Mouse (Mus musculus) neural tube, embryonic 15.5 days (tissue): Measurements from ENCODE around the gene Sdhaf2. TPM values are rescaled to one million over a fixed set of nuclear protein-coding genes. Genes with fewer than 3 reads are reported as not detected.
"Not testable (repeated sequence)": the region's sequence is repeated elsewhere in the genome, so short reads cannot be mapped to it uniquely, and the experiment has no call there.

Experiments
- ATAC-seq: fragments of 200-750 bp; cut with Nextera tagmentation; 2 replicates; pipeline ENCODE4 v1.8.0; 2017; ENCODE audit warnings: mild to moderate bottlenecking, moderate TSS enrichment, moderate library complexity; ENCODE audit not compliant: low FRiP score
- H3K27ac ChIP-seq: fragments of 300-500 bp; sonication (generic); replicated peaks from 2 replicates; pipeline ENCODE4 v1.5.1; 2015; ENCODE audit warnings: mild to moderate bottlenecking, inconsistent platforms
- H3K27me3 ChIP-seq: fragments of 300-500 bp; sonication (generic); replicated peaks from 2 replicates; pipeline ENCODE4 v1.6.1; 2015; ENCODE audit warnings: inconsistent platforms
- H3K36me3 ChIP-seq: fragments of 300-500 bp; sonication (generic); 2 replicates; pipeline ENCODE4 v1.6.1; 2015; ENCODE audit warnings: inconsistent platforms
- H3K4me1 ChIP-seq: fragments of 300-500 bp; sonication (generic); 2 replicates; pipeline ENCODE4 v1.6.1; 2015; ENCODE audit warnings: inconsistent platforms
- H3K4me2 ChIP-seq: fragments of 300-500 bp; sonication (generic); 2 replicates; pipeline ENCODE4 v1.6.1; 2015; ENCODE audit warnings: inconsistent platforms, mild to moderate bottlenecking, moderate library complexity
- H3K4me3 ChIP-seq: fragments of 300-500 bp; sonication (generic); replicated peaks from 2 replicates; pipeline ENCODE4 v1.5.1; 2015; ENCODE audit warnings: mild to moderate bottlenecking, inconsistent platforms
- H3K9ac ChIP-seq: fragments of 300-500 bp; sonication (generic); replicated peaks from 2 replicates; pipeline ENCODE4 v1.6.1; 2015; ENCODE audit warnings: mild to moderate bottlenecking, inconsistent platforms
- H3K9me3 ChIP-seq: fragments of 300-500 bp; sonication (generic); replicated peaks from 2 replicates; pipeline ENCODE4 v1.6.1; 2016; ENCODE audit warnings: inconsistent platforms
- WGBS: fragments of 180-500 bp; shearing (Covaris S2); methylation state at CpG from one replicate; pipeline ENCODE4 v1.1.7; 2015; ENCODE audit warnings: mixed read lengths; 5-methylcytosine and 5-hydroxymethylcytosine counted together
- polyA plus RNA-seq: library from polyadenylated mRNA; unstranded; fragments of >200 nt; fragmentation: Nextera tagmentation; extraction: Ambion mirVana; gene quantifications from 2 replicates; pipeline ENCODE4 v1.2.1, GENCODE M21; 2015

The Sdhaf2 gene
- polyA plus RNA-seq = 67.5 and 67.7 TPM in 2 replicates

GRCm38 (mm10) chr19:10525910-10526309 is at the start of gene Sdhaf2:
Gene Sdhaf2 (minus strand): TSS chr19:10526142.
- Histone ChIP-seq H3K4me3 (peak within 1 kb of the TSS; percentile 93), H3K9ac (peak within 1 kb of the TSS; percentile 97), H3K4me2 (peak within 1 kb of the TSS; percentile 66), H3K9me3 (no peaks in the 10 kb centered on the region), H3K27me3 (no peaks in the 10 kb centered on the region), H3K36me3 (peaks cover 15% of the 10 kb centered on the region), H3K27ac (peak within 1 kb of the TSS; percentile 97), H3K4me1 (peaks cover 38% of the 10 kb centered on the region)
- ATAC-seq = peak; percentile 25; the same call in 1 of the 2 replicates
- under 1% methylated on average over 11 of the region's 11 CpGs for WGBS

- Histone ChIP-seq H3K27me3 (no peaks in the 10 kb centered on the region), H3K4me2 (no peak overlapping the region), H3K9me3 (no peaks in the 10 kb centered on the region), H3K4me3 (no peak overlapping the region), H3K36me3 (peaks cover 57% of the 10 kb centered on the region), H3K4me1 (no peaks in the 10 kb centered on the region), H3K27ac (no peak overlapping the region), H3K9ac (no peak overlapping the region)
- 100% methylated on average over 6 of the region's 6 CpGs for WGBS
- ATAC-seq = no peak
These were observed 43.7 kb upstream of the Sdhaf2 start for GRCm38 (mm10) chr19:10569627-10570026.

- Histone ChIP-seq H3K4me1 (no peaks in the 10 kb centered on the region), H3K27me3 (no peaks in the 10 kb centered on the region), H3K9me3 (no peaks in the 10 kb centered on the region), H3K4me2 (no peak overlapping the region), H3K9ac (no peak overlapping the region), H3K4me3 (no peak overlapping the region), H3K36me3 (peaks cover 15% of the 10 kb centered on the region), H3K27ac (no peak overlapping the region)
- no peak for ATAC-seq
- 82% methylated on average over 4 of the region's 4 CpGs for WGBS
These were observed 39.3 kb upstream of the Sdhaf2 start for GRCm38 (mm10) chr19:10565217-10565616.

GRCm38 (mm10) chr19:10564278-10564677 is 38.3 kb upstream of the Sdhaf2 start:
- ATAC-seq = no peak
- Histone ChIP-seq H3K4me1 (no peaks in the 10 kb centered on the region), H3K27ac (no peak overlapping the region), H3K4me2 (no peak overlapping the region), H3K4me3 (no peak overlapping the region), H3K36me3 (0 out of 2 replicates have a peak, but pooled peaks cover 7% of the 10 kb centered on the region), H3K9ac (no peak overlapping the region), H3K9me3 (no peaks in the 10 kb centered on the region), H3K27me3 (no peaks in the 10 kb centered on the region)
- WGBS = 86% methylated on average over 6 of the region's 6 CpGs

GRCm38 (mm10) chr19:10562351-10562750 is 36.4 kb upstream of the Sdhaf2 start:
- Histone ChIP-seq H3K4me2 (no peak overlapping the region), H3K4me1 (no peaks in the 10 kb centered on the region), H3K9me3 (no peaks in the 10 kb centered on the region), H3K9ac (no peak overlapping the region), H3K27me3 (no peaks in the 10 kb centered on the region), H3K36me3 (no peaks in the 10 kb centered on the region), H3K4me3 (no peak overlapping the region), H3K27ac (no peak overlapping the region)
- 75% methylated on average over 5 of the region's 5 CpGs for WGBS
- no peak for ATAC-seq

DNA sequence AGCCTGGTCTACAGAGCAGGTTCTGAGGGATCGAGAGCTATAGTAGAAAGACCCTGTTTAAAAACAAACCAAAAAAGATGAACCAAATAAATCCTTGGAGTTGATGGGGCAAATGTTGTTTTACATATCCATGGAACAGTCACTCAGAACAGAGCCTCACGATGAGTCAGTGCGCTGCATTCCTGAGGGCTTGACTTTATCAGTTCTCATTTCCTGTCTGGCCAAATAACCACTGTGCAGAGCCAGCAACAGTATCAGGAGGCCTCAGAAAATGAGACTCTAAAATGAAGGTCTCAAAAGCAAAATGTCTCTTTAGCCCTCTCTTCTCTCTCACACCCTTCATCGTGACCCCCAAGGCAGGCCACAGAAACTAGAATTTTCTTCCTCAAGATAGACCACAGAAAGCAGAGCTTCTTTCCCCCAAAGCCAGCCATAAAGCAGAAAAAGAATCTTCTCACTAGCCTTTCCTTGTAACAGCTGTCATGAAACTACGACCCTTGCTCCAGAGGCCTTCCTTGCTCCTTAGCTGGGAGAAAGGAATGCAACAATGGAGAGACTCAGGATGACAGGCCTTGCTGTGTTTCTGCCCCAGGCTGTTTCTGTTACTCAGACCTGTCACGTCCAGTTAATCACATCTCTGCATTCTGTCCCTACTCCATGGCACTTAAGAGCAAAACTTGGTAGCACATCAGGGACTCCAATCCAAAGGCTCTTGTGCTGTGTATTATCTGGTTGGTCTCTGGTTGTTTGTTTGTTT is 35.8 kb upstream of the Sdhaf2 start:
- Histone ChIP-seq H3K27ac (no peak overlapping the region), H3K4me2 (no peak overlapping the region), H3K36me3 (no peaks in the 10 kb centered on the region), H3K27me3 (no peaks in the 10 kb centered on the region), H3K4me3 (no peak overlapping the region), H3K9me3 (no peaks in the 10 kb centered on the region), H3K9ac (no peak overlapping the region), H3K4me1 (peaks cover 3% of the 10 kb centered on the region; the same call in 1 of the 2 replicates)
- ATAC-seq = no peak
- 71% methylated on average over 6 of the region's 6 CpGs for WGBS

DNA sequence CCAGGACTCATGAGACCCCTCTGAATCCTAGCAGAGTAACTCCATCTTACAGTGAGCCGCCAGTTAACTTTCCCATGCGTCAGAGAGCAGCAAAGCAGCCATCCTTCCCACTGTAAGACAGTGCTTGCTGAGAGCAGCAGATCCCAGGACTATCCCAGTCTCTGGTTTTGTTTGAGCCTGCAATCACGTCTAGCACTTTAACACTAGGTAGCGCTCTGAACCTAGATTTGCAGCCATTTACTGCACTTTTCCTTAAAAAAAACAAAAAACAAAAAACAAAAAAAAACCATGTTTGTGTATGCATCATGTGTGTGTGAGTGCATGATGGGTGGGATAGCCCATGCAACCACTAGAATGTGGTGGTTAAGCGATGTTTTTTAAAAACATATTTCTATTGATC is 34.2 kb upstream of the Sdhaf2 start:
- H3K9ac ChIP-seq = no peak overlapping the region
- no peaks in the 10 kb centered on the region for H3K36me3 ChIP-seq
- peaks cover 12% of the 10 kb centered on the region for H3K4me1 ChIP-seq
- H3K4me3 ChIP-seq = no peak overlapping the region
- H3K27ac ChIP-seq = no peak overlapping the region
- 40% methylated on average over 5 of the region's 5 CpGs for WGBS
- H3K27me3 ChIP-seq = no peaks in the 10 kb centered on the region
- H3K4me2 ChIP-seq = no peak overlapping the region
- no peak for ATAC-seq
- no peaks in the 10 kb centered on the region for H3K9me3 ChIP-seq

DNA sequence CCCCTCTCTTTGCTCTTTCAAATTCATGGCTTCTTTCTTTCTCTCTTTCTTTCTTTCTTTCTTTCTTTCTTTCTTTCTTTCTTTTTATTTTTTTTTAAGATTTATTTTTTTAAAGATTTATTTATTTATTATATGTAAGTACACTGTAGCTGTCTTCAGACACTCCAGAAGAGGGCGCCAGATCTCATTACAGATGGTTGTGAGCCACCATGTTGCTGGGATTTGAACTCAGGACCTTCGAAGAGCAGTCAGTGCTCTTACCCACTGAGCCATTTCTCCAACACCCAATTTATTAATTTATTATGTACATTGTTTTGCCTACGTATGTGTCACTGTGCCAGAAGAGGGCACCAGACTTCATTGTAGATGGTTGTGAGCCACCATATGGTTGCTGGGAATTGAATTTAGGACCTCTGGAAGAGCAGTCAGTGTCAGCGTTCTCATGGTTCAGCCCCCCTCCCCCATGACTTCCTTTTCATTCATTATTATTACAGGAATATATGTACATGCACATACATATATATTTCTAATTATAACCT is 32.0 kb upstream of the Sdhaf2 start:
- not testable (repeated sequence) for H3K4me2 ChIP-seq, H3K9ac ChIP-seq, H3K9me3 ChIP-seq, H3K27me3 ChIP-seq, ATAC-seq, H3K4me3 ChIP-seq, H3K36me3 ChIP-seq, H3K27ac ChIP-seq
- WGBS = 79% methylated on average over 4 of the region's 4 CpGs
- H3K4me1 ChIP-seq = peaks cover 22% of the 10 kb centered on the region

- H3K36me3 ChIP-seq = peaks cover 7% of the 10 kb centered on the region; the same call in 1 of the 2 replicates
- no peak overlapping the region for H3K27ac ChIP-seq
- no peaks in the 10 kb centered on the region for H3K27me3 ChIP-seq
- no peak overlapping the region for H3K4me3 ChIP-seq
- no peak for ATAC-seq
- no peaks in the 10 kb centered on the region for H3K9me3 ChIP-seq
- H3K9ac ChIP-seq = no peak overlapping the region
- peaks cover 22% of the 10 kb centered on the region for H3K4me1 ChIP-seq
- H3K4me2 ChIP-seq = no peak overlapping the region
- WGBS = 65% methylated on average over 2 of the region's 2 CpGs
These were observed 31.5 kb upstream of the Sdhaf2 start for GRCm38 (mm10) chr19:10557430-10557829.

DNA sequence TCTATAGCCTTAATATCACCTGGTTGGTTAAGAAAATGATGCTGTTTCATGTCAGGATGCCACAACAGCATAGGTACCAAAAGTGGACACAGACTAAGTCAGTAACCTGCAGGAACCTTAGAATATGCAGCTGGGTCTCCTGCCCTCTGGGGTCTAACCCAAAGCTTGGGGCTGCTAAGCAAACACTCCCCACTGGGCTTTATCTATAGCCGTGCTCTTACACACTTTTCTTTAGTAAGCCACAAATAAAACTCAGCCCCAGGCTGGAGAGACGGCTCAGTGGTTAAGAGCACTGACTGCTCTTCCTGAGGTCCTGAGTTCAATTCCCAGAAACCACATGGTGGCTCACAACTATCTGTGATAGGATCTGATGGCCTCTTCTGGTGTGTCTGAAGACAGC is 31.1 kb upstream of the Sdhaf2 start:
- Histone ChIP-seq H3K4me2 (no peak overlapping the region), H3K9me3 (no peaks in the 10 kb centered on the region), H3K27me3 (no peaks in the 10 kb centered on the region), H3K27ac (no peak overlapping the region), H3K4me1 (peaks cover 22% of the 10 kb centered on the region), H3K9ac (no peak overlapping the region), H3K4me3 (no peak overlapping the region), H3K36me3 (peaks cover 11% of the 10 kb centered on the region)
- 75% methylated on average over 2 of the region's 2 CpGs for WGBS
- no peak for ATAC-seq

- ATAC-seq = peak; percentile 98
- H3K27me3 ChIP-seq = no peaks in the 10 kb centered on the region
- H3K4me3 ChIP-seq = peak within 1 kb of the TSS; percentile 66
- WGBS = 1% methylated on average over 43 of the region's 43 CpGs
- peak within 1 kb of the TSS; percentile 87 for H3K27ac ChIP-seq
- H3K4me1 ChIP-seq = peaks cover 22% of the 10 kb centered on the region
- peaks cover 23% of the 10 kb centered on the region for H3K36me3 ChIP-seq
- peak within 1 kb of the TSS; percentile 81 for H3K4me2 ChIP-seq
- no peaks in the 10 kb centered on the region for H3K9me3 ChIP-seq
- H3K9ac ChIP-seq = peak within 1 kb of the TSS; percentile 70
These were observed 29.9 kb upstream of the Sdhaf2 start, which contains the start of gene Tmem216 for GRCm38 (mm10) chr19:10555624-10556510. Gene Tmem216 (minus strand): TSS chr19:10556238.
